Mouse (Mus musculus) intestine, embryonic 16.5 days (tissue): ENCODE results near the gene Swap70. TPM values are rescaled to one million over a fixed set of nuclear protein-coding genes. Genes with fewer than 3 reads are reported as not detected.

Experiments
- ATAC-seq: fragments of 200-750 bp; cut with Nextera tagmentation; 2 replicates; pipeline ENCODE4 v1.8.0; 2017; ENCODE audit warnings: moderate TSS enrichment, moderate library complexity
- H3K27ac ChIP-seq: fragments of 300-500 bp; sonication (generic); 2 replicates; pipeline ENCODE4 v1.5.1; 2014; ENCODE audit warnings: mild to moderate bottlenecking, low read length
- H3K27me3 ChIP-seq: fragments of 300-500 bp; sonication (generic); replicated peaks from 2 replicates; pipeline ENCODE4 v1.6.1; 2014; ENCODE audit warnings: low read length, control low read depth, mixed read lengths; ENCODE audit not compliant: control insufficient read depth, insufficient read depth
- H3K36me3 ChIP-seq: fragments of 300-500 bp; sonication (generic); 2 replicates; pipeline ENCODE4 v1.6.1; 2014; ENCODE audit warnings: low read length, control low read depth; ENCODE audit not compliant: control insufficient read depth, insufficient read depth
- H3K4me1 ChIP-seq: fragments of 300-500 bp; sonication (generic); 2 replicates; pipeline ENCODE4 v1.6.1; 2014; ENCODE audit warnings: low read length, control low read depth, mixed read lengths; ENCODE audit not compliant: control insufficient read depth, insufficient read depth
- H3K4me2 ChIP-seq: fragments of 300-500 bp; sonication (generic); 2 replicates; pipeline ENCODE4 v1.6.1; 2014; ENCODE audit warnings: low read depth, low read length, control low read depth
- H3K4me3 ChIP-seq: fragments of 300-500 bp; sonication (generic); 2 replicates; pipeline ENCODE4 v1.5.1; 2014; ENCODE audit warnings: mild to moderate bottlenecking, low read length
- H3K9ac ChIP-seq: fragments of 300-500 bp; sonication (generic); 2 replicates; pipeline ENCODE4 v1.6.1; 2014; ENCODE audit warnings: low read depth, low read length
- H3K9me3 ChIP-seq: fragments of 300-500 bp; sonication (generic); 2 replicates; pipeline ENCODE4 v1.6.1; 2016; ENCODE audit warnings: low read length, control low read depth; ENCODE audit not compliant: control insufficient read depth
- WGBS: fragments of 180-500 bp; shearing (Covaris S2); extraction: QIAGEN DNeasy Blood & Tissue Kit; methylation state at CpG from one replicate; pipeline ENCODE4 v1.1.7; 2014; 5-methylcytosine and 5-hydroxymethylcytosine counted together
- polyA plus RNA-seq: library from polyadenylated mRNA; unstranded; fragments of >200 nt; fragmentation: Nextera tagmentation; extraction: Ambion mirVana; gene quantifications from 2 replicates; pipeline ENCODE4 v1.2.1, GENCODE M21; 2015

Swap70 gene
- polyA plus RNA-seq, 1 experiment from 2014 or later, result 28.4 TPM

GRCm38 (mm10) chr7:110298739-110299410 lies 77.4 kb downstream of the Swap70 start:
- ATAC-seq, result peak; percentile 69

DNA sequence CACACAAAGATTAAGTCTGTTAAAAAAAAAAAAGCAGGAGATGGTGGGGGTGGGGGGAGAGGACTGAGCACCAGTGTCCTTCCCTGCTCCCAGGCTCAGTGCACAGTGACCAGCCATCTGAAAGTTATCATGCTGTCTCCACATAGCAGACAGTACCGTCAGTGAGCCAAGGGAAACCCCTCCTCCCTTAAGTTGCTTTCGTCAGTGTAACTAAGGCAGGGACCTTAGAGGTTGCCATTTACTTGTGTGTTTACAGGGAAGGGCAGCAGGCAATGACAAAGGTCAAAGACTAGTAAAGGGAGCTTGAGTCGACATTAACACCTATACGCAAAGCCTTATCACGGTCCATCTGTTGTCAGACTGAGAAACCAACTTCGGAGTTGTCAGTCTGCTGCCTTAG lies 81.4 kb downstream of the Swap70 start:
- Histone ChIP-seq H3K9me3 (no peaks in the 10 kb centered on the region), H3K27me3 (no peaks in the 10 kb centered on the region), H3K4me2 (no peak overlapping the region), H3K4me1 (peaks cover 15% of the 10 kb centered on the region; the same call in 1 of the 2 replicates), H3K4me3 (no peak overlapping the region), H3K27ac (no peak overlapping the region), H3K36me3 (no peaks in the 10 kb centered on the region), H3K9ac (no peak overlapping the region)
- no peak for ATAC-seq
- 56% methylated on average over 6 of the region's 6 CpGs for WGBS

More at GRCm38 (mm10) chr7:110298739-110299410, 77.4 kb downstream of the Swap70 start:
- no peak overlapping the region for H3K4me2 ChIP-seq
- H3K9me3 ChIP-seq, result no peaks in the 10 kb centered on the region
- H3K9ac ChIP-seq, result no peak overlapping the region
- WGBS, result 84% methylated on average over 17 of the region's 17 CpGs
- H3K4me3 ChIP-seq, result no peak overlapping the region
- H3K27me3 ChIP-seq, result no peaks in the 10 kb centered on the region
- H3K4me1 ChIP-seq, result peaks cover 28% of the 10 kb centered on the region
- H3K36me3 ChIP-seq, result no peaks in the 10 kb centered on the region
- H3K27ac ChIP-seq, result peak overlapping the region; percentile 75; the same call in 1 of the 2 replicates

- ATAC-seq, result peak; percentile 49; the same call in 1 of the 2 replicates
- Histone ChIP-seq H3K9ac (no peak overlapping the region), H3K9me3 (no peaks in the 10 kb centered on the region), H3K27me3 (no peaks in the 10 kb centered on the region), H3K4me1 (0 out of 2 replicates have a peak, but pooled peaks cover 7% of the 10 kb centered on the region), H3K4me3 (no peak overlapping the region), H3K27ac (no peak overlapping the region), H3K4me2 (no peak overlapping the region), H3K36me3 (no peaks in the 10 kb centered on the region)
- 88% methylated on average over 4 of the region's 4 CpGs for WGBS
Observed at GRCm38 (mm10) chr7:110305486-110305885, 84.0 kb downstream of the Swap70 start.

DNA sequence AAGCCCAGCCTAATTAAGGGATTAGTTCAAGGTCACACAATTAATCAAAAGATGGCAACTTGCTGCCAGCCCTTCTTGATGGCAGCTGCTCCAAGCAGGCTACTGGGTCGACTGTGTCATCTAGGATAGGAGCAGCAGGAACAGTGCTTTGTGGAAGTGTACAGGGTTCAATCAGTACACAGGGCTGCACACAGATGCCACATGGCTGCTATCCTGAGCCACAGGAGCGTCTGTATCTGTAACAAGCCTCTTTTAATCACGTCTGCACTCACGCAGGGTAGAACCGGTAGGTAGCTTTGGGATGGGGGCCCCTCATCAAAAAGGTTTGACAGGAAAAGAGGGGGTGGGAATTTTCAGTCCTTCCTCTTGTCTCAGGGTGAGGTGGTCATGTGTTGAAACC lies 84.8 kb downstream of the Swap70 start:
- Histone ChIP-seq H3K9ac (no peak overlapping the region), H3K36me3 (no peaks in the 10 kb centered on the region; the same call in 1 of the 2 replicates), H3K27me3 (no peaks in the 10 kb centered on the region), H3K4me3 (no peak overlapping the region), H3K9me3 (no peaks in the 10 kb centered on the region), H3K4me1 (0 out of 2 replicates have a peak, but pooled peaks cover 6% of the 10 kb centered on the region), H3K27ac (no peak overlapping the region), H3K4me2 (no peak overlapping the region)
- WGBS, result 58% methylated on average over 5 of the region's 5 CpGs
- ATAC-seq, result no peak

DNA sequence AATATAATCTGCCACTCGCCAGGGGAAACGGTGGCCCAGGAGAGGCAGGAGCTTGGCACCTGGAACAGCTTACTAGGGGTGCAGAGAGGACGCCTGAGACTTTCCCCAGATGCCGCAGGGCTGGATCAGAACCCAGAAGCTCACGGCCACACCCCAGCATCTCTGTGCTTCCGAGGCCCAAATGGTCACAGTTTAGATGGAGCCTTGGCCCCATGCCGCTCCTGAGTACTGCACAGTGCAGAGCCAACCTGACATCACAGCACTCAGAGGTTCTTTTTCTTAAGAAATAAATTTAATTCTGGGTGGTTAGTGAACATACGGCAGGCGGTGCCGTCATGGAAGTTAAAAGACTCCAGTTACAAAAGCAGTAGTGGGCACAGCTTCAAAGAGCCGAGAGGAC lies 86.2 kb downstream of the Swap70 start:
- H3K36me3 ChIP-seq, result no peaks in the 10 kb centered on the region; the same call in 1 of the 2 replicates
- H3K4me3 ChIP-seq, result no peak overlapping the region
- no peaks in the 10 kb centered on the region for H3K9me3 ChIP-seq
- H3K27me3 ChIP-seq, result no peaks in the 10 kb centered on the region
- 88% methylated on average over 11 of the region's 11 CpGs for WGBS
- H3K4me1 ChIP-seq, result no peaks in the 10 kb centered on the region
- no peak overlapping the region for H3K4me2 ChIP-seq
- H3K27ac ChIP-seq, result no peak overlapping the region
- ATAC-seq, result no peak
- H3K9ac ChIP-seq, result no peak overlapping the region

DNA sequence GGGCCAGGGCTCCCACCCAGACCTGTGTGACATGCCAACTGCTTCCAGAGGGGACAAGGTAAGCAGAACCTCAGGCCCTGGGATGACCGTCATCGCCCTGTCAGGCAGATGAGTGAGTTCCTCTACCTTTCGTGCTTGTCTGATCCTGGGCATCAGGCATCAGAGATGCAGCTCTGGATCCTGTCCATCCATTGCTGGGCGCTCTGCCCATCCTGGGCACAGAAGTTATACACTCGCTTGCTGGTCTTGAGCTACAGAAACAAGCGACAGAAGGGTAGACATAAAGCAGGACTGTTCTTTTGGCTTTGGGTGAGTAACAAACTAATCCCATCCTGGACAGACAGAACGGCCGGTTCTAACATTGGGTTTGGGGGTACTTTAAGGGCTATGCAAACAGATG lies 87.7 kb downstream of the Swap70 start:
- Histone ChIP-seq H3K9ac (no peak overlapping the region), H3K36me3 (peaks cover 3% of the 10 kb centered on the region; the same call in 1 of the 2 replicates), H3K4me1 (no peaks in the 10 kb centered on the region), H3K4me3 (no peak overlapping the region), H3K4me2 (no peak overlapping the region), H3K27ac (no peak overlapping the region), H3K9me3 (no peaks in the 10 kb centered on the region), H3K27me3 (no peaks in the 10 kb centered on the region)
- 91% methylated on average over 8 of the region's 8 CpGs for WGBS
- ATAC-seq, result no peak

- H3K4me2 ChIP-seq, result no peak overlapping the region
- no peak overlapping the region for H3K9ac ChIP-seq
- H3K36me3 ChIP-seq, result peaks cover 14% of the 10 kb centered on the region
- no peaks in the 10 kb centered on the region for H3K27me3 ChIP-seq
- no peaks in the 10 kb centered on the region for H3K4me1 ChIP-seq
- no peaks in the 10 kb centered on the region for H3K9me3 ChIP-seq
- ATAC-seq, result no peak
- H3K4me3 ChIP-seq, result no peak overlapping the region
- no peak overlapping the region for H3K27ac ChIP-seq
- 88% methylated on average over 9 of the region's 9 CpGs for WGBS
Observed at GRCm38 (mm10) chr7:110313392-110314055, 92.0 kb downstream of the Swap70 start.

DNA sequence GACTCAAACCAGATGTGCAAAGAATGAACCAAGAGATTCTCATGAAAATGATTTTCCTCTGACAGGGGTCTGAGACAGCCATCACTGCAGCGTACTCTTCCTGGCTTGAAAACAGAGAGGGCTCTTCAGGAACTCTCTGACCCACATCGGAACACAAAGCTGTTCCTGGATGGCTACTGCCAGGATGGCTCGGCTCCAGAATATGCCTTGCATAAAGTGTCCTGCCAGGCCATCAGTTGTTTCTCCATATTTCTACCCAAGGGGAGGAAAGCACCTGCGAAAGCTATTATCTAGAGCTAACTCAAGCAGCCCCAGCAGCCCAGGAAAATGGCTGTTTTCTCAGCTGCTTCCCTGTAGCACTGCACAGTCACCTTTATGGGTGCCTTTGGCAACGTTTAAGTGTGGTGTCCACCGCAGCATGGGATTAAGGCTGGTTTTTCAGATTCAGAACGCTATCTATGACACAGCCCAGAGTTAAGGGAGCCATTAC lies 92.9 kb downstream of the Swap70 start:
- H3K36me3 ChIP-seq, result peaks cover 14% of the 10 kb centered on the region
- ATAC-seq, result no peak
- WGBS, result 94% methylated on average over 7 of the region's 7 CpGs

DNA sequence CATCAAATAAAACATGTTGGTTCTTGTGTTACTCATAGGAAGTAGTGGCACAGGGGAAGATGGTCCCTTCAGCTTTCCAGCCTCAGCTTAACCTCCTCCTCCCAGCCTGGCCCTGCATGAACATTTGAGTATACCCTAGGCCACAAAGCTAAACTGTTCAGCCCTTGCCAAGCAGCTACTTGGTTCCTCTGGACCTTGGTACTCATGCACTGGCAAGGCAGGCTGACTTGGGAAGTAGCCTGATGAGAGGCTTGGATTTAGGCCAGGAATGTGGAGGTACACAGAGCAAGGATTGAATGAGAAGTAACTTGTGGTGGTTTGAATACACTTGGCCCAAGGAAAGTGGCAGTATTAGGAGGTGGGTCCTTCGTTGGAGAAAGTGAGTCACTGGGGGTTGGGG lies 93.8 kb downstream of the Swap70 start:
- Histone ChIP-seq H3K27ac (no peak overlapping the region), H3K4me2 (no peak overlapping the region), H3K9ac (no peak overlapping the region), H3K4me1 (no peaks in the 10 kb centered on the region), H3K27me3 (no peaks in the 10 kb centered on the region), H3K36me3 (peaks cover 14% of the 10 kb centered on the region), H3K9me3 (no peaks in the 10 kb centered on the region), H3K4me3 (no peak overlapping the region)
- ATAC-seq, result no peak
- 88% methylated on average over 1 of the region's 1 CpGs for WGBS

More for the DNA sequence above, 92.9 kb downstream of the Swap70 start:
- Histone ChIP-seq H3K9ac (no peak overlapping the region), H3K4me1 (no peaks in the 10 kb centered on the region), H3K4me3 (no peak overlapping the region), H3K9me3 (no peaks in the 10 kb centered on the region), H3K27ac (no peak overlapping the region), H3K27me3 (no peaks in the 10 kb centered on the region), H3K4me2 (no peak overlapping the region)
